Mouse (Mus musculus): ENCODE data around the gene Mut. TPM values are rescaled to one million over a fixed set of nuclear protein-coding genes. Genes with fewer than 3 reads are reported as not detected.
A peak's percentile ranks its signal among the peaks of the same experiment; 100 is the strongest.

Gene Mut
- total RNA-seq (2021): 100 to 1,000 TPM; 148 to 177 TPM
- long read RNA-seq, experiment 1, transcript Mut-201 (13 exons, 3,674 nt): major isoform, 77 of 143 reads
- long read RNA-seq, experiment 1, partial matches to known transcripts: 66 of 143 reads
- long read RNA-seq, experiment 1, other reads (novel, unspliced or antisense): 0 of 143 reads
- long read RNA-seq, experiment 2, transcript Mut-201 (13 exons, 3,674 nt): major isoform, 24 of 75 reads
- long read RNA-seq, experiment 2, partial matches to known transcripts: 4 of 75 reads
- long read RNA-seq, experiment 2, other reads (novel, unspliced or antisense): 47 of 75 reads

GRCm38 (mm10) chr17:40934420-40935231 lies at the start of gene Mut, which contains the start of gene Cenpq:
Gene Mut, plus strand, starts transcription at chr17:40934685.
Gene Cenpq, minus strand, starts transcription at chr17:40935047.
- DNase-seq: peak; percentile 99

DNA sequence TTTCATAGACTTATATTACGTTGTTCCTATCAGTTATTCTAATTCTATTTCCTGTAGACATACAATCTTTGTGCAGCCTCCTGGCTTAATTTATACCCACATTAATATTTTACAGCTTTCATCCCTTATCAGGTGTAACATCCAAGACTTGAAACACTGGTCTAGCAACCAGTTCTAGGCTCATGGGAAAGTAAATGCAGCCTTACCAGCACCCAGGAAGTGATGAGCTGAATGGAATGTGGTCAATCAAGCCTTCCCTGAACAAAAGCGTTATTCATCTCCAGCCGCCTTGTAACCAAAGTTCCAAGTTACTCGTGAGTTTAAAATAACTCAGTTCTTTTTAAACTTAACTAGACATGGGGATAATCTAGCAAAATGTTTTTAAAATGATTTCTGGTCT lies 49.3 kb upstream of the Mut start:
- DNase-seq: no peak

GRCm38 (mm10) chr17:40887849-40888536 lies 46.5 kb upstream of the Mut start:
- DNase-seq: no peak

DNA sequence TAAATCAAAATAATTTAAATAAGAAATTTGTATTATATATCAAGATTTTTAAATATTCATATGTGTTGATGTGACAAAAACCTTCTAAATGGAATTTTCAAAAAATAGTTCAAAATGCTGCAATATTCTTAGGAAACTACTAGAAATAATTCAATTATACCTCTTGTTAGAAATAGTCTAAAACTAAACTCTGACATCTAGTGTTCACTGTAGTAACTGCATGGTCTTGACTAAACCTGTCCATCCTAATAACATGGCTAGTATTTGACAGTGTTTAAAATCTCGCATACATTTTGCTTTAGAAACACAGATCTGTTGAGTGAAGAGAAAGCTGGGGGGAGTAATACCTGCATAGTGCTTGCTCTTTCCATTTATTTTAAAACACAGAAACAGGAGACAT lies 37.6 kb upstream of the Mut start:
- DNase-seq: peak in 1 of 2 experiments; percentile 52

GRCm38 (mm10) chr17:40899783-40900363 lies 34.6 kb upstream of the Mut start:
- no peak for DNase-seq

DNA sequence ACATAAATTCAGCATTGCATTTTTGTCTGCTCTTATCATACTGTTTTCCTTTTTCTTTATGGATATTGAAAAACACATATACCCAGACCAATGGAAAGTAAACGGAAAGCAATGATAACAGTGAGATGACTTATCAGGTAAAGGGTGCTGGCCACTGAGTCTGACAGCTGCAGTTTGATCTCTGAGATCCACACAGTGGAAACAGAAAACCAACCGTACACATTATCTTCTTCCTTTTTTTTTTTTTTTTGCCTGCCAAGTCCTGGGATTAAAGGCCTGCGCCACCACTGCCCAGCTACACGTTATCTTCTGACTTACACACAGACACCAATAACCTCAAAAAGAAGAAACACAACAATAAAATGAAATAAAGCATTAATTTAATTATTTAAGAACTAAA lies 31.1 kb upstream of the Mut start:
- no peak for DNase-seq

DNA sequence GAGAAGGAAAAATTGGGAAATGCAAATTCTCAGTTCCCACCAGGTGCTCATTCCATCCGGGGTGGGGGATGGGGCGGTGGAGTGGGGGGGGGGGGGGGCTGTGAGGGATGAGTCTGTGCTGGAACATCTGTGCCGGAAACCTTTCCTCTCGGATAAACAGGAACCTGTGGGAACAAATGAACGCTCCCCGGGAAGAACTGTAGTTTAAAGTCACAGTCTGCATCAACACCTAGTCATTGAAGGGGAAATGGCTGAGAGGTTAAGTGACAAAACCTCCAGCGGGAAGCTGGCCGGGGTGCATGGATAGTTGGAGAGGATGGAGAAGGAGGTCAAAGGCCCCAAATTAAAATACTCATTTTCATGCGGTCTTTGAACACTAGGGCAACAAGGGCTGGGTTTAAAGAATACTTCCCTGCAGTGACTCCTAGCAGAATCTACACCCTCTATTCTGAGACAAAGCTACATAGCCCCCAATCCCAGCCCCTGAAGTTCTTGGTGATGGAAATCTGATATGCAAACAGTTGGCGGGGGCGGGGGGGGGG lies 30.4 kb upstream of the Mut start:
- DNase-seq: peak in 1 of 2 experiments; percentile 4

GRCm38 (mm10) chr17:40904721-40905154 lies 29.7 kb upstream of the Mut start:
- DNase-seq: peak in 1 of 2 experiments; percentile 6

DNA sequence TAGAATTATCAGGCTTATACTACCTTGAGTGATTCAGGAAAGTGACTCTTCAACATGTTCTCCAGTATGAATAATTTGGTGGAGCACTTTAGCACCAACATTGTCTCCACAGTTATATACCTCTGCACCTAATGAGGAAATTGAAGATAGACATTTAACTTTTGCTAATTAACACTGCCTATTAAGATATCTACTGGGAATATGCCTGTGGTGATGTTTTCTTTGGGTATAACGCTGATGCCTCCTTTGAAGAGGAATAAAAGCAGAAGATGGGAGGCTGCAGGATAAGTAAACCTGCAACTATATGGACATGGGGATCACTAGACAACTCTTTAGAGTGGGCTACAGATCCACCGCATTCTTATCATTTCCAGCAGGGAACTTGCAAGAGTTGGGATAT lies 20.2 kb upstream of the Mut start, which contains the start of gene Glyatl3:
Gene Glyatl3, minus strand, starts transcription at position 101 of the 400 bp plus-strand sequence.
- no peak for DNase-seq

DNA sequence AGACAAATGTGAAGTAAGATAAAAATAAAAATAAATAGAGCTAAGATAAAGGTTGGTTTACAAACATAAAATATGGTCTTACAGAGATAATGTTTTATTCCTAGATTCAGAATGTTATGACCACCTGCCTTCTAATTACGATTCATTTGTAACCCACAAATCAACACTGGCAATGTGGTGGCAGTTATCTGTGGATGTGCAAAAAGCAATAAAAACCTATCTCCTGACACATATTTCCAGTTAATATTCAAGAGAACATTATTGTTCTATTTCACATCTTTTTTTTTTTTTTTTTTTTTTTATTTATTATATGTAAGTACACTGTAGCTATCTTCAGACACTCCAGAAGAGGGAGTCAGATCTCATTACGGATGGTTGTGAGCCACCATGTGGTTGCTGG lies 19.0 kb upstream of the Mut start:
- no peak for DNase-seq

DNA sequence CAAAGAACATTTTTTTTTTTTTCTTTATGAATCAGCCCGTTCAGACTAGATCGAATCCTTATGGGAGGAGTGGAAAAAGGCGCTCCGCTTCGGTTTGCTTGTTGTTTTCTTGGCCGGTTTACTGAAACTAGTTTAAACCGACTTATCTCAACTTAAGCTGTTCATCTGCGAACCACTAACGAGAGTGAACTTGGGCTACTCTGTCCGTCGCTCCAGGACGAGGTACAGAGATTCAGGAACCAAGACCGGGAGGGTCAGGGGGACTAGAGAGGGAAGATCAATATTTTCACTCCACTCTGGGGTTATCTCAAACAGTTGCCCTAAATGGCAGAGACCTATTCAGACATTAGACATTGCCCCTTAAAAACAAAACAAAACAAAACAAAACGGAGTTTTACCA lies 500 bp upstream of the Mut start:
- DNase-seq: no peak

- no peak for DNase-seq
These were observed 14.0 kb downstream of the Mut start for GRCm38 (mm10) chr17:40948518-40948917.

DNA sequence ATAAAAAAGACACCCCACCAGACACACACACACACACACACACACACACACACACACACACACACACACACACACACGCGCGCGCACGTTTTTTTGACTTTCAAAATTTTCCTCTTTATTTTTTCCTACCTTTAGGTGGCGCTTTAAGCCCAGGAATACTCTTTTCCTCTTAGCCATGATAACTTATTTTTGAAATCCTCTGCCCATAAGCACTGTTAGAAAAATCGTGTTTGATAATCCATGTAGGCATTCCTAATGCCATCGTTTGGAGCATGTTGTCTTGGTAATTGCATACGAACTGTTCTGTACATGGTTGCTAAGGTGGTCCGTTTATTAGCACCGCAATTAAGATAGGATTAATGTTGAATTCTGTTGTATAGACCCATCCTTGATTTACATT lies 43.4 kb downstream of the Mut start:
- DNase-seq: no peak

DNA sequence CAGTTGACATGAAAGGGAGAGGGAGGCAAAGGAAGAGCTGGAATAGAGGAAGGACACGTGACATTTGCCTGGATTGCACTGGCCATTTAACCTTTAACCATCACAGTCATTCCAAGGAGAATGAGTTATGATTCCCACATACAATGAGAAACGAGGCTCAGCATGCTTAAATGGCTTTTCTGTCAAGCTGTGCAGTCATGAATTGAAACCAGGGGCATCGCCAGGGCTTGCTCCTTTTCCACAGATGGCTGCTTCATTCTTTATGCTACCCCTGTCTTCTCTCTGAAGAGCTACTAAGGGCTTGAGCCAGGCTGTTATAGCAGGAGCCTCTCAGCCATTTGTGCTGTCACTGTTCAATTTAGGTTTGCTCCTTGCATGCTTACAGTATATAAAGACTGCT lies 57.6 kb downstream of the Mut start:
- no peak for DNase-seq

Other genes with a start within 250 kb of the Mut start
- not detected for gene Esp1, start 207.6 kb upstream of the Mut start, total RNA-seq (2021)
- gene Crisp2, start 127.7 kb upstream of the Mut start, total RNA-seq (2021): not detected
- not detected for gene Rhag, start 123.6 kb upstream of the Mut start, total RNA-seq (2021)
- gene 9130008F23Rik, start 54.1 kb upstream of the Mut start, total RNA-seq (2021): under 1 TPM; 0.26 to 0.52 TPM
- not detected for gene Glyatl3, start 20.3 kb upstream of the Mut start, total RNA-seq (2021)
- 1 to 10 TPM; 5.7 to 6.6 TPM for gene Cenpq, start 362 bp downstream of the Mut start, total RNA-seq (2021)

All from heart, adult 18-20 months (tissue).